Mouse (Mus musculus) olfactory bulb, adult 2 months (tissue): ENCODE measurements at regions not wholly inside any gene's neighbourhood (a gene's known extent, or its start where the extent isn't known, plus 50 kb on each side); places are given as distances from the start of the nearest gene placed in this dataset.

ENCODE experiments used
- H3K27ac ChIP-seq: fragments of 200-500 bp; 2 replicates; pipeline ENCODE4 v1.5.1; 2012; ENCODE audit warnings: low read depth, low read length; ENCODE audit not compliant: insufficient read depth
- H3K4me1 ChIP-seq: fragments of 200-500 bp; 2 replicates; pipeline ENCODE4 v1.6.1; 2012; ENCODE audit warnings: low read length; ENCODE audit not compliant: control insufficient read depth, insufficient read depth
- H3K4me3 ChIP-seq: fragments of 200-500 bp; 2 replicates; pipeline ENCODE4 v1.5.1; 2012; ENCODE audit warnings: mild to moderate bottlenecking, low read depth, low read length, moderate library complexity; ENCODE audit not compliant: insufficient read depth
- CTCF ChIP-seq: fragments of 200-500 bp; IDR thresholded peaks from 2 replicates; pipeline ENCODE4 v1.5.1; 2012; ENCODE audit warnings: low read depth, mild to moderate bottlenecking, low read length, moderate library complexity; ENCODE audit not compliant: insufficient read depth
- POLR2A ChIP-seq: fragments of 200-500 bp; IDR thresholded peaks from 2 replicates; pipeline ENCODE4 v1.6.1; 2012; ENCODE audit warnings: mild to moderate bottlenecking, low read depth, low read length, moderate library complexity; ENCODE audit not compliant: insufficient read depth
- WGBS: fragments of 180-500 bp; shearing (Covaris S2); methylation state at CpG from one replicate; pipeline ENCODE4 v1.1.7; 2018; 5-methylcytosine and 5-hydroxymethylcytosine counted together

GRCm38 (mm10) chr12:78119855-78120254, 74.2 kb upstream of the Gm6657 start:
- Histone ChIP-seq H3K27ac (no peak overlapping the region), H3K4me1 (no peaks in the 10 kb centered on the region), H3K4me3 (no peak overlapping the region)
- TF ChIP-seq CTCF = no peak
- no peak for TF ChIP-seq POLR2A
- WGBS = 69% methylated on average over 5 of the region's 5 CpGs

- Histone ChIP-seq H3K4me3 (no peak overlapping the region), H3K27ac (no peak overlapping the region), H3K4me1 (peaks cover 3% of the 10 kb centered on the region)
- 81% methylated on average over 5 of the region's 5 CpGs for WGBS
- TF ChIP-seq POLR2A (no peak), CTCF (no peak)
Measured at GRCm38 (mm10) chr12:78129130-78129845, 64.8 kb upstream of the Gm6657 start.

- no peak overlapping the region for H3K4me3 ChIP-seq
- no peak for TF ChIP-seq CTCF
- no peak for TF ChIP-seq POLR2A
- H3K27ac ChIP-seq = peak overlapping the region; percentile 44; the same call in 1 of the 2 replicates
- WGBS = 56% methylated on average over 8 of the region's 8 CpGs
- H3K4me1 ChIP-seq = peaks cover 3% of the 10 kb centered on the region
Measured at GRCm38 (mm10) chr12:78132016-78132797, 61.8 kb upstream of the Gm6657 start.

- WGBS = 76% methylated on average over 9 of the region's 9 CpGs
Measured at GRCm38 (mm10) chr12:78133341-78133740, 60.7 kb upstream of the Gm6657 start.

GRCm38 (mm10) chr12:78133984-78134383, 60.1 kb upstream of the Gm6657 start:
- TF ChIP-seq CTCF (no peak), POLR2A (no peak)
- H3K4me1 ChIP-seq = peaks cover 3% of the 10 kb centered on the region
- H3K4me3 ChIP-seq = no peak overlapping the region
- WGBS = 53% methylated on average over 4 of the region's 4 CpGs
- H3K27ac ChIP-seq = no peak overlapping the region

More at GRCm38 (mm10) chr12:78133341-78133740, 60.7 kb upstream of the Gm6657 start:
- Histone ChIP-seq H3K27ac (no peak overlapping the region), H3K4me1 (peaks cover 3% of the 10 kb centered on the region), H3K4me3 (no peak overlapping the region)
- TF ChIP-seq CTCF = no peak
- no peak for TF ChIP-seq POLR2A

GRCm38 (mm10) chr12:78137196-78137595, 56.8 kb upstream of the Gm6657 start:
- WGBS = 48% methylated on average over 3 of the region's 3 CpGs
- H3K4me3 ChIP-seq = no peak overlapping the region
- peaks cover 3% of the 10 kb centered on the region for H3K4me1 ChIP-seq
- TF ChIP-seq CTCF = no peak
- TF ChIP-seq POLR2A = no peak
- H3K27ac ChIP-seq = no peak overlapping the region

GRCm38 (mm10) chr12:78138467-78138866, 55.6 kb upstream of the Gm6657 start:
- TF ChIP-seq CTCF (no peak), POLR2A (no peak)
- no peak overlapping the region for H3K4me3 ChIP-seq
- no peak overlapping the region for H3K27ac ChIP-seq
- WGBS = 82% methylated on average over 1 of the region's 1 CpGs
- H3K4me1 ChIP-seq = peaks cover under 1% of the 10 kb centered on the region
